Mouse (Mus musculus) brown adipose tissue, adult 24 weeks (tissue): ENCODE results near the gene Vps52. TPM values are rescaled to one million over a fixed set of nuclear protein-coding genes. Genes with fewer than 3 reads are reported as not detected.
"Not testable (repeated sequence)": the region's sequence is repeated elsewhere in the genome, so short reads cannot be mapped to it uniquely, and the experiment has no call there.

Experiments used
- H3K27ac ChIP-seq: fragments of 200-500 bp; replicated peaks from 2 replicates; pipeline ENCODE4 v1.5.1; 2012; ENCODE audit warnings: low read depth, mild to moderate bottlenecking, low read length
- H3K4me1 ChIP-seq: fragments of 200-500 bp; 2 replicates; pipeline ENCODE4 v1.6.1; 2012; ENCODE audit warnings: low read length, mixed read lengths; ENCODE audit not compliant: control insufficient read depth, insufficient read depth, insufficient read length
- H3K4me3 ChIP-seq: fragments of 200-500 bp; 2 replicates; pipeline ENCODE4 v1.5.1; 2012; ENCODE audit warnings: low read depth, mild to moderate bottlenecking, low read length, moderate library complexity; ENCODE audit not compliant: insufficient read depth
- polyA plus RNA-seq: library from polyadenylated mRNA; stranded (reverse); fragments of >200 nt; gene quantifications from 2 replicates; pipeline ENCODE4 v1.2.4, GENCODE M21; 2012; ENCODE audit not compliant: missing spikeins, insufficient read depth, insufficient read length

Gene Vps52
- polyA plus RNA-seq, 1 experiment: 23.9 TPM

DNA sequence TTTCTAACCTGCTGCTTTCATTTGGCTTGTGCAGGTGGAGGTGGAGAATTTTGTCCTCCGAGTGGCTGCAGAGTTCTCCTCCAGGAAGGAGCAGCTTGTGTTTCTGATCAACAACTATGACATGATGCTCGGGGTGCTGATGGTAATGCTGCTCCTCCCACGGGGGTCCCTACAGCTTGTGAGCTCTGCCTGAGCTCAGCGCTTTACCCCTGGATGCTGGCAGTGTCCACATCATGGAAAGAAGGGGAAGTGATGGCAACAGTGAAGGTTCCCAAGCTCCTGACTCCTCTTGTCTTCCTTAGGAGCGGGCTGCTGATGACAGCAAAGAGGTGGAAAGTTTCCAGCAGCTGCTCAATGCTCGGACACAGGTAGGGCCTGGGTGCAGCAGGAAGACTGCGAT is 7.3 kb downstream of the Vps52 start:
- Histone ChIP-seq H3K27ac (no peak overlapping the region), H3K4me3 (no peak overlapping the region), H3K4me1 (no peaks in the 10 kb centered on the region)

DNA sequence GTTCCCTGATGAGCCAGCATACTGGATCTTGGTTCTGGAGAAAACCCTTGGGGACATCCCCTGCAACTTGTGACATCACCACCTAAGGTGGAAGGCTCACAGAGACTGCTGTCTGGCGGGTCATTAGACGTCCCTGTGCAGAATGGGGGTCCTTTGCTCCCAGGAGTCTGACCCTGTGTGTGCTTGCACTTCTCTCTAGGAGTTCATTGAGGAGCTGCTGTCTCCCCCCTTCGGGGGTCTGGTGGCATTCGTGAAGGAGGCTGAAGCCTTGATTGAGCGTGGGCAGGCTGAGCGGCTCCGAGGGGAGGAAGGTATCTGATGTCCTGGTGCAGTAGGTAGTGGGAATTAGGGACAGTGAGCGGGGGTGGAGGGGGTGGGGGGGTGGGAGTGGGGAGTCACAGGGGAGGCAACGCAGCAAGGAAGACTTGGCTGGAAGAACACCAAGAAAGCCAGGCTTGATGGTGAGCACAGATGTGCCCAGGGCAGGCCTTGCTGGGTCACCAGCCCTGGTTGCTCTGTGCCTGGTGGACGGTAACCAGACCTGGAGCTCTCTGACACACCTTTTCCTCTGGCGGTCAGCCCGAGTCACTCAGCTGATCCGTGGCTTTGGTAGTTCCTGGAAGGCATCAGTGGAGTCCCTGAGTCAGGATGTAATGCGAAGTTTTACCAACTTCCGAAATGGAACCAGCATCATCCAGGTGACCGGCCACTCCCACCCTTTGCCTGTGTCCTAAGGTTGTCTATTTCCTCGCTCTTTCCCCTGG is 9.7 kb downstream of the Vps52 start:
- Histone ChIP-seq H3K4me3 (no peak overlapping the region), H3K4me1 (no peaks in the 10 kb centered on the region), H3K27ac (no peak overlapping the region)

DNA sequence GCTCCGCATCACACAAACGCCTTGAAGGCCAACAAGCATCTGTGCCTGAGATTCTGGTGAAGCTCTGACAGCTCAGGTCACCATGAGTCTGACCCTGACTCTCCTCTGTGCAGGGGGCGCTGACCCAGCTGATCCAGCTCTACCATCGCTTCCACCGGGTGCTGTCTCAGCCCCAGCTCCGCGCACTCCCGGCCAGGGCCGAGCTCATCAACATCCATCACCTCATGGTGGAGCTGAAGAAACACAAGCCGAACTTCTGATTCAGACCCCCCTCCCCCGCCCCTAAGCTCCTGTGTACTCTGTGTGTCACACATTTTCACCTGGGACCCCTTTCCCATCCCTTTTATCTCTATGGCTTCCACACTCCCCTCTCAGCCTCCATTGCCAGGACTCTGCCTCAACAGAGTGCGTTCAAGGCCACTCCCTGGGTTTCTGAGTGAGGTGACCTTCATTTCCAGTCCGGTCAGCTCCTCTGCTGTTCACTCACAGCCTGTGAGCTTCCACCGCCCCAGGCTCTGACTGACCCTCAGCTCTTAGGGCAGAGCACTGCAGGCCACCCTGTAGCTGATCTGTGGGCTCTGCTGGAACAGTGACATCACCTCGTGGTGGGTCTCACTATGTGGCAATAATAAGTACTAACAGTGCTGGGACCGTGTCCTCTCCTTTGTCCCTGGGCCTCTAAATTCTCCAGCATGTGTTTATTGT is 10.4 kb downstream of the Vps52 start:
- no peak overlapping the region for H3K27ac ChIP-seq
- no peaks in the 10 kb centered on the region for H3K4me1 ChIP-seq

DNA sequence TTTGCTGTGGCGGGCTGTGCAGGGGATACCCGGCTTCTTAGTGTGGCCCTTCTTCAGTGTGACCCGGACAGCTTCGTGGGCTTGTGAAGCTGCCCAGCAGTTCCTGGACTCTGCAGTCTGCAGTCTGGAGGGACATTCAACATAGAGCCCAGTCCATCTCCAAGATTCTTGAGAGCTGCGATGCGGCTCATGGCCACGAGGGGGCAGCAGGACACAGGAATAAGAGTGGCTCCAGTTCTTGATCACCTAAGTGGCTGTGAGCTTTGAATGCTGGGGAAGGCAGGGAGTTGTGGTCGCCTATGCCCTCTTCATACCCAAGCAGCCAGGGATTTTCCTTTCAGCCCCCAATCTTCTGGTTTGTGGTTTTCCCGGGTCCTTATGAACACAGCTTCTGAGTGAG is 12.9 kb downstream of the Vps52 start:
- Histone ChIP-seq H3K27ac (no peak overlapping the region), H3K4me1 (no peaks in the 10 kb centered on the region), H3K4me3 (no peak overlapping the region)

More for the DNA sequence above, 10.4 kb downstream of the Vps52 start:
- no peak overlapping the region for H3K4me3 ChIP-seq

DNA sequence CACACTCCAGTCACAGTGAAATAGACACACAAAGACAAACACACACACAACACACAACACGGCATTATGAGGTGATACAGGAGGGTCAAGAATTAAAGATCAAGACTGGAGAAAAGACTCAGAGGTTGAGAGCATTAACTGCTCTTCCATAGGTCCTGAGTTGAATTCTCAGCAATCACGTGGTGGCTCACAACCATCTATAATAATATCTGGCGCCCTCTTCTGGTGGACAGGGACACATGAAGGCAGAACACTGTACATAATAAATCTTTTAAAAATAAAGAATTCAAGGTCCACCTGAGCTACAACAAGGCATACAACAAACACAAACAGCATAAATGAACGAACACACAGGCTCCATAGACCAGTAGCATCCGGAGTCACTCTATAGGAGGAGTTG is 13.3 kb downstream of the Vps52 start:
- Histone ChIP-seq H3K4me1 (no peaks in the 10 kb centered on the region), H3K4me3 (no peak overlapping the region), H3K27ac (no peak overlapping the region)

GRCm38 (mm10) chr17:33969394-33969793 is 13.8 kb downstream of the Vps52 start:
- Histone ChIP-seq H3K4me3 (no peak overlapping the region), H3K27ac (no peak overlapping the region), H3K4me1 (no peaks in the 10 kb centered on the region)

- Histone ChIP-seq H3K4me3 (no peak overlapping the region), H3K27ac (no peak overlapping the region), H3K4me1 (peaks cover 2% of the 10 kb centered on the region; the same call in 1 of the 2 replicates)
These were observed 17.1 kb downstream of the Vps52 start for GRCm38 (mm10) chr17:33972691-33973090.

DNA sequence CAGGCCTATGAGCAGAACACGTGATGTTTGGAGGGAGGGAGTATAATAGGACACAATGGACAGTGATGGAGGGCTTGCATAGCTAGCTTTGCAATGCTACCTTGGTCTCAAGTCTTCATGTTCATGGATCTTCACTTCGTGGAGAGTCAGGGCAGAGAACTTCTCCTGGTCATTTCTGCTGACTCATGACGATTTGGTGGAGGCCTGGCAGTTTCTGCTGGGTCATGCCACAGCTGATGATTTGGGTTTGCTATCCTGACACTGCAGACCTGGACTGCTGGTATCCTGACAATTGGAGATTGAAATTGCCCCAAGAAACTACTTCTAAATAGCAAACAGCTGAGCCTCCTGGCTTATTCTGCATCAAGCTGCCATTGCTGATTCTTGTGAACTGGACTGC is 18.0 kb downstream of the Vps52 start:
- Histone ChIP-seq H3K4me1 (peaks cover 3% of the 10 kb centered on the region; the same call in 1 of the 2 replicates), H3K4me3 (no peak overlapping the region), H3K27ac (no peak overlapping the region)

- peak overlapping the region; percentile 69 for H3K27ac ChIP-seq
- peak overlapping the region; percentile 76 for H3K4me3 ChIP-seq
- H3K4me1 ChIP-seq: peaks cover 22% of the 10 kb centered on the region
These were observed 22.4 kb downstream of the Vps52 start for GRCm38 (mm10) chr17:33977861-33978557.

DNA sequence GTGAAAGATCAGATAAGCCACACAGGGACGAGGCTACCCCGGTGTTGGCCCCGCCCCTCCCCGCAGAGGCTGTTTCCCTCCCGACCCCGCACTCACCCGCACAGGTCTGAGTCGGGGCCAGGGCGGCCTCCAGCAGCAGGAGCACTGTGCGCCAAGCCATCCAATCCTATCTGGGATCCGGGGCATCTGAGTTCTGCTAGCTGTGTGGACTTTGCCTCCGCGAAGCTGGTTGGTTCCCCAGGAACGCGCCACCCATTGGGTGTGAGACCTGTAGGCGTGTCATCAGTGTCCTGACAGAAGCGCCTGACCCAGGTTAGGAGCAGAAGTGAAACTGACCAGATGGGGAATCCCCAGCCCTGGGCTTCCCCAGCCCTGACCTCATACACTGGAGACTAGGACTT is 23.0 kb downstream of the Vps52 start:
- H3K4me3 ChIP-seq: peak overlapping the region; percentile 76
- peak overlapping the region; percentile 82 for H3K27ac ChIP-seq
- H3K4me1 ChIP-seq: peaks cover 22% of the 10 kb centered on the region

DNA sequence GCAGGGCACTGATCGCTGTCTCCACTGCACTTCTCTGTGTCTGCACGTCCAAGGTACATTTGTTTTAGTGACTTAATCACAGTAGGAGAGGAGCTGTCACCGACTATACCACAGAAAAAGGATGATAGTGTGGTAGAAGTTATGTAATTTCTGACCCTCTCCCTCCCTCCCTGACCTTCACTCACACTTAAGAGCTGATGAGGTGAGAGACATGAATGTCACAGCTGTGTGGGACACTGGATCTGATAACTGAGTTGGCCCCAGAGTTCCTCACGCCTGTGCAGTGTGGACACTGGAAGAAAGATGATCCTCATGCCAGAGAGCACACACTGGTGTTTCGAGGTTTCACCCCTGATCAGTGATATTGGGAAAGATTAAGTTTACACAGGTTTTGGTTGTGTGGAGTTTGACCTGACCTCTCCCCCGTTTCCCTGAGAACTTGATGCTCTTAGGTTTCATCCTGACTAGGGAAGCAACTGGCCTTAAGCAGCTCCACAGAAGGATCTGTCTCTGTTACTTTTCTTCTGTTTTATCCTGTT is 24.0 kb downstream of the Vps52 start:
- Histone ChIP-seq H3K4me1 (peaks cover 22% of the 10 kb centered on the region), H3K27ac (peak overlapping the region; percentile 82), H3K4me3 (no peak overlapping the region)

- Histone ChIP-seq H3K4me3 (no peak overlapping the region), H3K27ac (peak overlapping the region; percentile 62), H3K4me1 (peaks cover 22% of the 10 kb centered on the region)
These were observed 24.8 kb downstream of the Vps52 start for GRCm38 (mm10) chr17:33980181-33981035.

DNA sequence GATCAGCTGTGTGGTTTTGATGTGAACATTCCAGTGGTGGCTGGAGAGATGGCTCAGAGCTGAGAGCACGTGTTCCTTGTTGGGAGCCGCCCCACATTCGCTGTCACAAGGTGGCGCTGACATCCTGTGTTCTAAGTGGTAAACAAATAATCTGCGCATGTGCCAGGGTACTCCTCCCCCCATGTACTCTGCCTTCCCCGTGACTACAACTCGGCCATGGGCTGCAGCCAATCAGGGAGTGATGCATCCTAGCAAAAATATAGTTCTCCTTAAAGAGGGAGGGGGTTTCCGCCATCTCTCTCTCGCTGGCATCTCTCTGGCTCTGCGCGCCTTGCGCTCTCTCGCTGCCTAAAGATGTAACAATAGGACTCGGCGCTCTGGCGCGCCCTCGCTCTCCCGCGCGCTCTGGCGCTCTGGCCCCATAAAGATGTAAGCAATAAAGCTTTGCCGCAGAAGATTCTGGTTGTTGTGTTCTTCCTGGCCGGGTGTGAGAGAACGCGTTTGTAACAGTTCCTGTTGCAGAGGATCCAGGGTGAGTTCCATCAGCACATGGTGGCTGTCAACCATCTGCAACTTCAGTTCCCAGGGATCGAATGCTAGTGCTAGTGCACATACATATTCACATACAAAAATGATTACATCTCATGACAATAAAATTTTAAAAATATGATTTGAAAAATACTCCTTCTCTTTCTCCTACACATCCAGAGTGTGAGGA is 25.7 kb downstream of the Vps52 start:
- Histone ChIP-seq H3K4me3 (peak overlapping the region; percentile 63), H3K4me1 (peaks cover 22% of the 10 kb centered on the region), H3K27ac (peak overlapping the region; percentile 71)

GRCm38 (mm10) chr17:33982136-33982535 is 26.5 kb downstream of the Vps52 start:
- 0 out of 2 replicates have a peak overlapping the region, but pooled peaks have one; percentile 6 for H3K4me3 ChIP-seq
- H3K27ac ChIP-seq: not testable (repeated sequence)
- peaks cover 22% of the 10 kb centered on the region for H3K4me1 ChIP-seq
